Mouse (Mus musculus) adipocyte (in vitro differentiated cells): ENCODE data around the gene Cntnap5a.

Experiments used
- DNase-seq: peaks from one replicate; pipeline ENCODE4 v3.0.0-alpha.2; 2016; ENCODE audit warnings: low spot score

The Cntnap5a gene

DNA sequence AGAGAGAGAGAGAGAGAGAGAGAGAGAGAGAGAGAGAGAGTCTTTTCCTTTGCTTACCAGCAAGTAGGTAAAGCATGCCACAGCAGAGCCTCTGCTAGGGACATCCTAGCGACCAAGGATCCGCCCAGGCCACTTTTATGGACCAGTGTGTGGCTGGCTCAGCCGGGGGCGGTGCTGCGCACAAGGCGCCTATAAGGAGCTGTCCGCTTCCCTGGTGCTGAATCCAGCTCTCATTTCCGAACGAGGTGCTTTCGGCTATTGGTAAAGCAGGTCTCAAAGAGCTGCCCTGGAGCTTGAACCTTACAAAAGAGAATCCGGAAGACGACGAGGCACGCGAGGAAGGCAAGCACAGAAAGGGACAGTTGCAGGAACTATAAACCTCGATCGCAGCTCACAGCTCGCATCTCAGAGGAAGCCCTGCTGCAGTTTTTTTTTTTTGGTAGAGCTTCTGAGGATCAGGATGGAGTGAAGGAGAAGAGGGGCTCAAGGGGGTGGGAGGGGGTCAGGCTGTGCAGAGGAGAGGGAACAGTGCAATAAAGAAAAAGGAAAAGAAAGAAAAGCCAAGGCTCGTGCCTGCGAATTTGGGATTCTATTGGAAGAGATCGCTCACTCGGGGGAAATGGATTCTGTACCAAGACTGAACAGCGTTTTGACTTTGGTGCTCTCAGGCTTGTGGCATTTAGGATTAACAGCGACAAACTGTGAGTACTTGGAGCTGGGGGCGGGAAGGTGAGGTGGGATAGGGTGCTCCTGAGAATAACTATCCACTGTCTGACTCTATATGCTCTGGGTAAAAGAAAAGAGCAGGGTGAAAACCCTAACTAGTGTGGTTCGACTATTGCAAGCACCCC lies at the start of gene Cntnap5a:
TSS of gene Cntnap5a (plus strand) at position 239 of the 851 bp plus-strand sequence.
- no peak for DNase-seq

DNA sequence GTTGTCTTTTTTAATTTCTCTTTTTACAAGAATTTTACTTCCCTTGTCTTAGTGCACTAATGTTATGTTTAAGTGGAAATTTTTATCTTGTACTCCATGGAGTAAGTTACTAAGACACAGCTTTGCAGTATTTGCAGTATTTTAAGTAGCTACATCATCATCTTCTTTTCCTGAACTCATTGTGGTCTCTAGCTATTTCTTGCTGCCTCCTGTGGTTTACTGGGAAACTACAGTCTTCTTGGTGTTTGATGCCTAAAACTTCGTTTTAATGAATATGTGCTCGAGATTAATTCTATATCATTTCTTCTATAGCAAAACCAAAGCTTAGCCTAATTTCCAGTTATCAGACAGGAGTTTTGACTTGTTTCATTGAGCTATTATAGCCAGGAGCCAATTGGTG lies 37.6 kb upstream of the Cntnap5a start:
- DNase-seq: no peak

DNA sequence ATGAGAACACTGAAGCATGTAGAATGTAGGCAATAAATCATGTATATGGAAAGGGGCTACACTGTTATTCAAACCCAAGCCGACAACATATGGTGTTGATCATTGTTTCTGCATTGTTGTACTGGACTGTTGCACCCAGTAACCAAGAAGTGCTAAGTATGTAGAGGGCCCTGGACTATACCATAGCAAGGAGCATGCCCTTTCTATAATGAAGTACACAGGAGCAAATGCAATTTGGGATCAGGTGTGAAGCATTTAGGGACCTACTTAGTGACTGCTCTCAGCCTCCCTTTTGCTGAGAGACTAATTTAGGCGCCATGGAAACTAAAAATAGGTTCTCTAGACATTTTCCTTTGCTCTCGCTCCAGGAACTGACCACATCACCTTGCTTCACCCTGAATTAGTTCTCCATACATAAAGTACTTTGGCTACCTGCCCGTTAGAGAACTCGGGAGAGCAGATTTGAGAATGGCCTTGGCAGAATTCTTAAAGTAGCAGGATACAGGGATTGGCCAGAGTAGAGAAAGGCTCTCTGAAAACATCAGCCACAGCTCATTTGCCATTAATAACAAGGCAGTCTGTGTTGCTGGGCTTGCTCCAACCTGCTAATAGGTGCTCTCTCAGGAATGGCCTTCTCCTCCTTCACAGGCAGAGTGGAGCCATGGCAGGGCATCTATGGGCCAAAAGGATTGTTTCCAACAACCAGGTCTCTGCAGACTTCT lies 26.1 kb upstream of the Cntnap5a start:
- DNase-seq: no peak

DNA sequence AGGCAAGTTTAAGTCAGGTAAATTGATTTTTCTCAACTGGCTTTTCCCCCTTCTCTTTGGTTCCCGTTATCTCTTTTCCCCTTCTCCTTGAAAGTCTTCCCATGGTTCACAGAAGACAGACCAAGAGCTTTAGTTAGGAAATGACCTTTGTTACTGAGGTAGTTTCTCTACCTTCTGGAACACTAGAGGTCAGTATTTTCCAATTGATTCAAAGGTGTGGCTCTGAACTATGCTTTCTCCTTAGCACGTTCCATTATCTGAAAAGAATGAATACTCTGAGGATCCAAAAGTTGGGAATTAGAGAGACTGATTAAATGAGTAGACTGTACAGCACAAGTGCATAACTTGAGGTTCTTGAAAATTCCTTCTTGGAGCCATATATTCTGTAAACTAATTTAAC lies 1.9 kb downstream of the Cntnap5a start:
- DNase-seq: no peak

DNA sequence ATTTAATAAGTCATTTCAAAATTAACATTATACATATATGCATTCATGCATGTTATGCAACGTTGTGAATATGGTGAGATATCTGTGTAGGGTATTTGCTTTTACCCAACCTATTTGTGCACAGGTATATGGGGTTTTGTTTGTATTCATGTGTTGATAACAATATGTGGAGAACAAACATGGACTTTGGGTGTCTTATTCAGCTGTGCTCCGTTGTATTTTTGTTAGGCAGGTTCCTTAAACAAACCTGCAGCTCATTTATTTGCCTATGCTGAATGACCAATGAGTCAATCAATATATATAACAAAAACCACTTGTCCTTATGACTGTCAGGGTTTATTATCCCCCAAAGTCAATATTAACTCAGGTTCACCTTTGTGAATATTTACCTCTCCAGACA lies 15.2 kb downstream of the Cntnap5a start:
- DNase-seq: no peak

DNA sequence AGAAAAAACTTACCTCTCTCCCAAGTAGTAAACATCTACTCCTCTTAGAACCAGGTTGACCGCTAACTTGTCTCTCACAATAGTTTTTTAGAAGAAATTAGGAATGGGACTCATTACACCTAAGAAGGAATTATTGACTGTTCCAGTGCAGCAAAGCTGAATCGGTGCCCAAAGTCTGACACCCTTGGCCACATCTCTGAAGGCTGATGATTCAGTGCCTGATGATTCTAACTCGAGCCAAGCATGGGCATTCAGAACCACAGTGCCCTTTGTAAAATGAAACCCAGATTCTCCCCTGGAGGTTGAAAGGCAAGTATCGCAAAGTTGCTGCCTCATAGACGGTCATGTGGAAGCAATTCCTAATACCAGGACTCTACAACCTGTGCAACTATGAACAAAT lies 58.0 kb downstream of the Cntnap5a start:
- no peak for DNase-seq

DNA sequence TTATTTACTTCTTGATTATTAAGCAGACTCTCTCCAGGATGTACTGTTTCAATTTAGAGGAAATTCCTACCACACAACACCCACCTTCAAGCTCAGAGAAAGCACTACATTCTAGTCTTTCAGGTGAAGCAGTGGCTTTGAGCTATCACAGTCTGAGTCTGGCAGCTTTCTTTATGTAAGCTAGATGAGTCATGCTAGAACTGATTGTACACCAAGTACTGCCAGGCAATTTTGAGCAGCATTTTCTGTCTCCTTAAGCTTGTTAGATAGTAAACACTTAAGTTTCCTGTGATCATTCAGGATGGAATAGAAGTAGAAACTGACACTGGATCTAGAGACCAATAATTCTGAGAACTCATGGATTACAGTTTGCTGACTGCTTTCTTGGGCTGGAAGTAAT lies 61.0 kb downstream of the Cntnap5a start:
- DNase-seq: no peak

DNA sequence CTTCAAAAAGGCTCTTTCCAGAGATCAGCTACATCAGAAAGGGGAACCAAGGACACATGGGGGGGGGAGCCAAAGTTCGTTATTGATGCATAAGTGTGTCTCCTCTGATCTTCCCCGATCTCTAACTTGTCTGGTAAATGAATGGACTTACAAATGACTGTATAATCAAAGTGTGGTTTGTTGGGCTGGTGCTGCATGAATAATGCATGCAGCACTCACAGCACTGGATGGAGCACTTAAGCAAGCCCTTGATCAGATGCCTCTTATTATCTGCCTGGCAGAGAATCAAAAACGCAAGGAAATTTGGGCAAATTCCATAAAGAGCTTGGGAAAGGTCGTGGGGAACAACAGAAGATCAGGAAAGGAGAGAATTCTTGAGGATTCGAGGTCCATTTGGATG lies 100.2 kb downstream of the Cntnap5a start:
- no peak for DNase-seq

DNA sequence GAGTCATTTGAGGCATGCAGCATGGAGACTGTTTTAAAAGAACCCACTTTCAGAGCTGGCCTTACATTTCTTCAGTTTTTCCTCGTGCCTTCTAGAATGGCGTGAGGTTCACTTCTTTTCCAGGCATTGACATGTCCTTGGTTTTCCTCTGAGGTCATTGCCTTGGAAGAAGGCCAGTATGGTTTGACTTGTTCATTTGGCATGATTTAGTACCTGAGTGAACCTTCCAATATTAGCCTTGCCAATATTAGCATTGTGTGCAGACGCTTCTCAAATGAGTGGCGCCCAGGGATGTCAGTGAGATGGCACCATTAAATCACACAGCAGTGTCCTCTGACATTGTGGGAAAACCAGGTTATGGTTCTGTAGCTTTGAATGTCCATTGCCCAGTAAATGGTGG lies 158.0 kb downstream of the Cntnap5a start:
- no peak for DNase-seq

DNA sequence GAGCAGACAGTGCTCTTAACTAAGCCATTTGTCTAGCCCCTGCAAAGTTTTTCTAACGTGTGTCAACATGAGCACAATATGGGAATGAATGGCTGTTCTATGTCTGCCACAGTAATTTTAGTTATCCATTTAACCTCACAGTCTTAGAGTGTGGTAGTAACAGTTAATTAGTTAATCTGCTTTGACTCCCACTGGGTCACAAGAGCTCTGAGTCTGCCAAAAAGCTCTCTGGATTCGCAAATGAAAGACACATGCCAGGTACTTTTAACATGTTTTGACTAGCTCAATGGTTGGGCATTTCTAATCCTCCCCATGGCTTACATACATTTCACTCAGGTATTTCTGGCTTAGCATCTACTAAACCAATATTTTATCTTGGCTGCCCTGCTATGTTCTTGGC lies 163.0 kb downstream of the Cntnap5a start:
- DNase-seq: no peak

DNA sequence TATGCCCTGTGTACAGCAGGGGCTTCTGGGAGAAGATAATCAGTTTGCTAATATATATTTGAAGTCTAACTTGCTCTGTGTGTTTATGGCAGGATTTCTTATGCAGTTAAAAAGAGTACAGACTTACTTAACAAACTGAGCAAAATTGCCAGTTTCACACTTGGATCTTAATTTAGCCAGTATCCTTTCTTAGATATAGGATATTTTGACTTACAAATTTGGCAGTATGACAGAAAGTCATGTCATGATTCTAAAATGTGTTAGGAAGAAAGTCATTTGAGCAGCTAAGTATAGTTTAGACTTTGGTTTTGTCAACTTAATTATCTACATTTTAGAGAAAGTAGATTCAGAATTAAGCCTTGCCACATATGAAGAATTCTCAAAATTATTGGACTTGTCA lies 167.7 kb downstream of the Cntnap5a start:
- no peak for DNase-seq

DNA sequence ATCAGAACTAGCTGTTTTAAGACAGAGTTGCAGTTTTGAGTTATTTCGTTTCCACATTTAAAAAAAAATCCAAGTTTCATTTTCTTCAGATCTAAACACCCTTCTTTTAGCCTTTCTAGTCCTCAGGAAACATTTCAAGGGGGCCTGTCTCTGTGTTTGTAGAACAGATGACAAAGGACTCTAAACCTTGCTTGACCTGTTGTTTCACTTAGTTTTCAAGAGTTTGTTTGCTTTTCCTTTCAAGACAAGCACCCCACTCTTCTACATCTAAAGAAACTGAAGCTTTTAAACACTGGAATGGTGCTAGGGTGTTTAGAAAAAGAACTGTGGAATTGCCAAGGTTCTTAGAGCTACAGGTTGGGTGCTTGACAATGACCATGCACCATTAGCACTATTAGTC lies 233.8 kb downstream of the Cntnap5a start:
- no peak for DNase-seq

DNA sequence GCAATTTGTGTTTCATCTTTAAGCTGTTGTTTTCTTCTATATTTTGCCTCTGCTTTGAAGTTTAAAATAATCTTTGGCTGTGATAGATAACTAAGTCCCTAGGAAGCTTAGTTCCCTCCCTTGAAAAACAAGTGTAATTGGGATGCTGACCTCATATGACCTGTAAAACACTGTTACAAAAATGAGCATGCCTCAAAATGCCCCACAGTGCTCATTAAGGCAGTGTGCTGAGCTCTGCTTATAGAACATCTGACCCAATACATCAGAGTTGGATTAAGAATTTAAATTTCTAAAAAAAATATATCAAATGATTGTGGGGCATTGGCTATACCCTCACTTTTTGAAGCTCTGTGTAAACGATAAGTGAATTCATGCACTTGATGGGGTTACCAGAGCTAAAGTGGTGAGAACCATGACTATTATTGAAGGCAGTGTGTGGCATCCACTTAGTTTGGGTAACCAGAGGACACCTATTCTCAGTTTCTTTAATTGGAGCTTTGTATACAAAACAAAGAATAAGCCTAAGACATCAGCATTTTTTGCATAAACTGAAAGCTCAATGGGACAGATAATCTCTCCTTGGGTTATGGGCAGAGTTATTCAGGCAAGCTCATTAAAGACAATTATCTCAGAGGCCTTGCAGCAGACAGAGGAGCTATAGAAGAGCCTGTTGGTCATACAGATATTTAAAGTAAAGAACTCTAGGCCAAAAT lies 241.6 kb downstream of the Cntnap5a start:
- DNase-seq: no peak

DNA sequence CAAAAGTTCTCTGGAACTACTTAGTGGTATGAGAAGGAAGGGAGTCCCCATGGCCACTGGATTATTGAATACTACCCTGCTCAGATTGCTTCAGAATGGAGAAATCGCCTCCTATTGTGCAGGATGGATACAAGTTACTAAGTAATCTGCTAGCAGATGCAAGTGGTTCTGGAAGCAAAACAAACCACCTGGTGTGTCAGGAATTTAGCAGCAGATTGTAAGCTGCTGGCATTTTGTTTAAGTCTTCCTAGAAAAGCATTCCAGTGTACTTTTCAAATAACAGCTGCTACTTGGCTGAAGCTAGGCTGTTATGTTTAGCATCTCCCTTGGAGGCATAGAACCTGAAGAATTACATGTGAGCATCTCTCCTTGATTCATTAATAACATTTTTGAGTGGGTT lies 247.5 kb downstream of the Cntnap5a start:
- no peak for DNase-seq

DNA sequence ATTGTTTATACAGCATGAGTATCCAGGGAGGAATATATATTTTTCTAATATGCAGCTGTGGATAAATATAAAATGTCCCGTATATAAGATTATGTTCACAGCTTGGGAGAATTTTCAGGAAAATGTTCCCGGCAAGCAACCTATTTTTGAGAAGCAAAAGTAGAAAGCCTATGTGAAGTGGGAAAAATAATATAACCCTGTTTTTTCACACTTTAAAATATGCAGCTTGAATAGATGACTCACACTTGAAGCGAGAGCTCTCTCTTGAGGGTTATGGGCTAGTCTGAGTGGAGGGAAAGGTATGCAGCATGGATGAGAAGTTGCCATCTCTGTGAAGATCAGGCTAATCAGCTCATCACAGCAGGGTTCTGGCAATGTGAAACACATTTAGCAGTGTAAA lies 261.3 kb downstream of the Cntnap5a start:
- DNase-seq: no peak

DNA sequence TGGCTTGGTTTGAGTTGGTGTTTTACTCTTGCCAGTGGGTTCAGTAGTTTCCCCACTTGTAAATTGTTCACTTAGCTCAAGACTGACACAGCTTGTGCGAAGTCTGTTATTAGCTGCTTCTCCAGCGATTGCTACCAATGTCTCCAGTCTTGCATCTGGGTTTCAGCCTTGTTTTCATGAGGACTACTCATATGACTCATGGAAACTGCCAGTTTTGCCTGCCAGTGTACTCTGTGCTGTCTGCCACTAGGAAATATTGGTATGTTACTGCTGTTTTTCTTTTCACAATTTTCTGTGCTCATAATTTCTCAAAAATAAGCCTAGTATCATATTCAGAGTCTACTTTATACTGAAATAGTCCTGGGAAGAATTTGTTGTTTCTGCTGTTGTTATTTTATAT lies 272.0 kb downstream of the Cntnap5a start:
- DNase-seq: no peak

DNA sequence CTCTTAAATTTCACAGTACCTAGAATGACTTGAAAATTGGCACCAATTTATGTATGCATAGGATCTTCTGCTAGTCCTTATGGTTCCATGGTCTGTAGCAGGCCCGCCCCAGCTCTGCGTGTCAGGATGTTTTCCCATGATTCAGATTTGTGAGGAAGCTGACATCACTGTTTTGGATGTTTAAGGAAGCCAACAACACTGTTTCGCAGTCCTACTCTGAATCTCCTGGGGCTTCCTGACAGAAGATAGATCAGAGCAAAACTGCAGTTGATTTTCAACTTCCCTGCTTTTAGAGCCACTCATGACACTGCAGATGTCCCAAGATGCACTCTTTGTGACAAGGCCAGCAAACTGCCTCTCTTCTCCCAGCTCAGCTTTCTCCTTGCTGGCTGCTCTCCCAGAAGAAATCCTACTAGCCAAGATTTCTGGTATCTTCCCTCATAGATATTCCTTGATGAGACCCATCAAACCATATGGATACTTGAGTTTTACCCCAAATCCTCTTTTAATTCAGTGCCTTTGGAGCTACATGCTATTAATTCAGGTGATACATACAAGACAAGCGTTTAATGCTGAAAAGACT lies 280.5 kb downstream of the Cntnap5a start:
- no peak for DNase-seq

DNA sequence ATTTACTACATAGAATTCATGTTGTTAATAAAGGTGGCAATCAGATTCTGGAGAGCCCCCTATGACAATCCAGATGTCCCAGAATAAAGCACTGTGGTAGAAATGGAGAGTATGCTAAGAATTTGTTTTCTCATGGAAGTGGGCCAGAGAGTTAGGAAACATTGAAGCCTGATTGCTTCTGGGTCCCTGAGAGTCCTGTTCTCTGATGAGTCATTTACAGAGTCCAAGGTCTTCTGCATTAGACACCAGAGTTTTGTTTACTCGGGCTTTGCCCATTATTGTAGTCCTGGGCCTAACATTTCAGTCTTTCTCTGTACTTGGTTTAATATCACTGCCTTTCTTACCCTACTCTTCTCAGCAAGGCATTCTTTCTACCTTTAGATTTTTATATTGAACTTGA lies 305.6 kb downstream of the Cntnap5a start:
- DNase-seq: no peak

DNA sequence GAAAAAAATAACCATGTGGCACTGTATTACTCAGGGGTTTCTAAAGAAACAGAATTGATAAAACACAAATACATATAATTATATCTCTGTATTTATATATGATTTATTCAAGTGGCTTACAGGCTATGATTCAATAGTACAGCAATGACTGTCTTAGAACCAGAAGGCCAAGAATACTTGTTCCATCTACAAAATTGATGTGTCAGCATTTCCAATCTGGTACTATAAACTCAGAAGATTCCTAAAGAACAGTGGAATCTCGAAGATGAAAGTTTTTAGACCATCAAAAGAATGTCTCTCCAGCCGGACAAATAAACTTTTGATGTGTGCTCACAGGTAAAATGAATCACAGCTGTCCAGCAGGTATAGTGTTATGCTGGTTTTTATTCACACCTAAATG lies 331.2 kb downstream of the Cntnap5a start:
- no peak for DNase-seq

DNA sequence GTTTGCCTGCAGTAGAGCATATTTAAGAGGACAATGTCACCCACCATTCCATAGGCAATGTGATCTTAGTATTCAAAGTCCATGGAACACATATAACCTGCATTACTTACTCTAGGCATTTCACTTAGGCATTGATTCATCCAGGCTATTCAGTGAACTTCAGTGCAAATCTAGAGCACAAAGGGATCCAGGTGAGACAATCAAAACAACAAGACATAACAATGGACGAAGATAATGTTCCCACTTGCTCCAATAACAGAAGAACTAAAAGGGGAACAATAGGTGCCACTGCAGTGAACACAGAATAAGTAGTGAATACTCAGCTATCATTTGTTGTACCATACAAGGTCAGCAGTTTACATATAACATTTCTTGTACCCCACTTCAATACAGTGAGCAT lies 345.1 kb downstream of the Cntnap5a start:
- no peak for DNase-seq

DNA sequence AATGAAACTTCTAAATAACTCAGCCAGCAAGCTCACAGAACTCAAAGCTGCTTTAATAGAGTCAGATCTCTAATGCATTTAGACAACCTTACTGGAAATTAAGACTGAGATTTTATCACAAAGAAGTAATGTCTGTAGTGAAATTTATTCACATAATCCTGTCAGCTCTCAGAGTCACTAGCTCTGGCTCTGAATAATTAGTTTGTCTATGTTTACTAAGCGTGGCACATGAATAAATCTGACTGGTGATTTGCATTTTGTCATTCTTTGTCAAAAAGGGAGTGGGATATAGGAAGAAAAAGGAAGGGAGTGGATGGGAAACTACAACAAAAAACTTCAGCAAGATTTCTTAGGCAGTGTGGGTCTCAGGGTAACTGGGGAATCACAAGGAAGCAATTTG lies 351.3 kb downstream of the Cntnap5a start:
- no peak for DNase-seq

DNA sequence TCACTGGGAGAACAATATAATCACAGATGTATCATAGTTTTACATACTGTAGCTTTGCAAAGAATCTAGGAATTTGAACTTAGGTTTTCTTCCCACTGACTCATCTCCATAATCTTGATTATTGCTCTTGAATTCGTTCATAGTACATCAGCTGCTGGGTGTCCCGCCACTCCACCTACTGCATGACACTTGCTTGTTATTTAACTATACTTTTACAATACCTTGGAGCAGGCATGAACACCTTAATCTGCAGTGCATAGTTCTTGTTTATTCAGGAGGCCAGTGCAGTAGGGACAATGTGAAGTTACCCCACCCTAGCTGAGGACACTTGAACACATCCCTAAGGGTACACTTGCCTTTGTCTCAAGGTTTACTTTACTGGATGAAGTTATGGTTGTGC lies 352.3 kb downstream of the Cntnap5a start:
- no peak for DNase-seq

DNA sequence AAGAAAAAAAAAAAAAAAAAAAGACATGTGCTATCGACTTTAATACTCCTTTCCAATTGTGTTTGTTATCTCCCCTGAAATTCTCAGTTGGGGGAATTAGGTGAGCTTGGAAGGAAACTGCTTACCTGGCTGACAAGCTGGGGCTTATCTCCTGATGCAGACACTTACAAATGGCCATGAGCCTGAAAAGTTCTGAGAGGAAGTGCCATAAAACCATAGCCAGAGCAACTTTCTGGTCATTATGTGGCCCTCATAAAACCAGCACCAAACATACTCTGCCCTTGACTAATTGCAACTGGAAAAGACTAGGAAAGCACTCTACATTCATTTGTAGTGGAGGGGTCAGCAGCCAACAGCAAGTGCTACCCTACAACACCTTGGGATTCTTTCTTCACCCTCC lies 359.5 kb downstream of the Cntnap5a start:
- DNase-seq: no peak
